14 mouse cellular contexts compared by ENCODE assay signal in the genomic region with DNA sequence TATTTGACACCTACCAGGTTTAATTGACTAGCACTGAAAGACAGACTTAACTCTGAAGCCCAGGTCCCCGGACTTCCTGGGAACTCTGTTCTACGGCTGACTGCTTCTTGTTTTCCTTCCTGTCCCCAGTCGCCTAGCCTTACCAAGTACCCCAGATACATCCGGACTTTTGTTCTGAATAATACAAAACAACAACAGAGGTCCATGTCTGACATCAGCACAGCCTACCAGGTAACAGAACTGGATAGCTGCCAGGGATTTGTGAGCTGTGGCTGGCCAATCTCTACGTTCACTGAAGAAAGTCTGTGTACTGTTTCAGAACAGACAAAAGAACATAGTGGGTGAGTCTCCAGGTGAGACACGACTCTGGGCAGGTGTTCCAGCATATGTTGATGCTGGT. TPM values are rescaled to one million over a fixed set of nuclear protein-coding genes. Genes with fewer than 3 reads are reported as not detected.
DNase-seq lines count a peak whose midpoint lies in the region; ATAC-seq lines count a peak whose summit lies in the region.
"Had no signal": no experiment of that assay in that cellular context is flagged by ENCODE, and none has a peak within 500 bp of the region (broad histone marks: within the 10 kb centered on the region; RNA-seq: fewer than 3 reads in every experiment).

No protein-coding gene starts in this region.

- H3K9ac ChIP-seq in liver, embryonic 15.5 days, result no peak overlapping the region
- no peak overlapping the region for H3K9ac ChIP-seq in liver, embryonic 11.5 days (ENCODE audit: low read depth, low read length)
- H3K9ac ChIP-seq: forebrain, embryonic 13.5 days; heart, embryonic 13.5 days; hindbrain, embryonic 15.5 days had no signal

- no peaks in the 10 kb centered on the region for H3K36me3 ChIP-seq in liver, embryonic 15.5 days (replicated peaks)
- H3K36me3 ChIP-seq in liver, embryonic 11.5 days (ENCODE audit: control insufficient read depth, insufficient read depth, low read length), result no peaks in the 10 kb centered on the region
- H3K36me3 ChIP-seq: heart, embryonic 13.5 days; hindbrain, embryonic 15.5 days had no signal

- DNase-seq in heart, adult 11 months, result peak; percentile 95
- DNase-seq in heart, postnatal 36 days, result no peak
- no peak for DNase-seq in liver, embryonic 11.5 days (ENCODE audit: low spot score)
- DNase-seq in thymus, postnatal 25 days, result peak; percentile 25
- no peak for DNase-seq in thymus, postnatal 14 days
- no peak for DNase-seq in embryo, embryonic 10.5 days (ENCODE audit: low spot score)
- DNase-seq: adrenal gland, adult 8-10 months; spleen, adult 18-20 months had no signal

- no peak for ATAC-seq in liver, embryonic 15.5 days (ENCODE audit: insufficient read depth)
- ATAC-seq in liver, embryonic 11.5 days (replicated peaks; ENCODE audit: low FRiP score), result no peak
- ATAC-seq: forebrain, embryonic 13.5 days had no signal

- H3K9me3 ChIP-seq in liver, embryonic 15.5 days (replicated peaks), result no peaks in the 10 kb centered on the region
- H3K9me3 ChIP-seq in liver, embryonic 11.5 days (ENCODE audit: control insufficient read depth, low read length), result no peaks in the 10 kb centered on the region
- H3K9me3 ChIP-seq: forebrain, embryonic 13.5 days; heart, embryonic 13.5 days; hindbrain, embryonic 15.5 days had no signal

- H3K4me3 ChIP-seq in liver, embryonic 15.5 days (replicated peaks), result no peak overlapping the region
- no peak overlapping the region for H3K4me3 ChIP-seq in liver, embryonic 11.5 days (ENCODE audit: low read depth, low read length)
- H3K4me3 ChIP-seq: forebrain, embryonic 13.5 days; heart, embryonic 13.5 days; hindbrain, embryonic 15.5 days had no signal

- WGBS in liver, embryonic 15.5 days (ENCODE audit: insufficient replicate concordance), result 49% methylated on average over 6 of the region's 6 CpGs
- 65% methylated on average over 6 of the region's 6 CpGs for WGBS in liver, embryonic 11.5 days

- peaks cover 29% of the 10 kb centered on the region for H3K27me3 ChIP-seq in liver, embryonic 15.5 days
- peaks cover 12% of the 10 kb centered on the region; the same call in 1 of the 2 replicates for H3K27me3 ChIP-seq in liver, embryonic 11.5 days (replicated peaks; ENCODE audit: control insufficient read depth, insufficient read depth, low read length)
- H3K27me3 ChIP-seq: forebrain, embryonic 13.5 days; hindbrain, embryonic 15.5 days had no signal

- no peak overlapping the region for H3K4me2 ChIP-seq in liver, embryonic 15.5 days
- H3K4me2 ChIP-seq in liver, embryonic 11.5 days, result no peak overlapping the region
- H3K4me2 ChIP-seq: forebrain, embryonic 13.5 days; heart, embryonic 13.5 days; hindbrain, embryonic 15.5 days had no signal

- intact Hi-C loops in heart, postnatal 36 days (cut with DNase I), result no loop called here

- H3K4me1 ChIP-seq in liver, embryonic 15.5 days (replicated peaks), result peaks cover 97% of the 10 kb centered on the region
- H3K4me1 ChIP-seq in liver, embryonic 11.5 days (replicated peaks; ENCODE audit: control insufficient read depth, insufficient read depth, low read length), result peaks cover 51% of the 10 kb centered on the region

- peak overlapping the region; percentile 99; the same call in 1 of the 2 replicates for H3K27ac ChIP-seq in liver, embryonic 15.5 days (replicated peaks)
- H3K27ac ChIP-seq in liver, embryonic 11.5 days (ENCODE audit: low read depth, low read length), result no peak overlapping the region
- H3K27ac ChIP-seq: forebrain, embryonic 13.5 days; hindbrain, embryonic 15.5 days had no signal

RNA-seq across cellular contexts. Expression of gene Btg2, which starts 20.1 kb away (rescaled TPM):
- 10 to 100 TPM; 26.6 to 61.0 TPM for total RNA-seq in heart, postnatal 36 days (2021)
- 103 and 108 TPM in 2 replicates for polyA plus RNA-seq in liver, embryonic 15.5 days (2015; fragmentation: Nextera tagmentation; extraction: Ambion mirVana)
- 38.6 and 39.9 TPM in 2 replicates for polyA plus RNA-seq in liver, embryonic 11.5 days (2014; fragmentation: Nextera tagmentation; extraction: Ambion mirVana)

RNA-seq across cellular contexts. Expression of gene Fmod, which starts 21.8 kb away (rescaled TPM):
- total RNA-seq in heart, postnatal 36 days (2021), result 10 to 100 TPM in 1 of 2 experiments, 1 to 10 TPM in 1; 8.6 to 13.2 TPM
- polyA plus RNA-seq in liver, embryonic 15.5 days (2015; fragmentation: Nextera tagmentation; extraction: Ambion mirVana), result 2.6 and 3.3 TPM in 2 replicates
- polyA plus RNA-seq in liver, embryonic 11.5 days (2014; fragmentation: Nextera tagmentation; extraction: Ambion mirVana), result 2.7 and 3.9 TPM in 2 replicates
- total RNA-seq: megakaryocyte progenitor cell, adult 5-6 weeks had no signal

RNA-seq across cellular contexts. Expression of gene Chit1, which starts 52.2 kb away (rescaled TPM):
- not detected for total RNA-seq in heart, postnatal 36 days (2021)
- 0.07 and 0.20 TPM in 2 replicates for polyA plus RNA-seq in liver, embryonic 15.5 days (2015; fragmentation: Nextera tagmentation; extraction: Ambion mirVana)
- not detected in 2 replicates for polyA plus RNA-seq in liver, embryonic 11.5 days (2014; fragmentation: Nextera tagmentation; extraction: Ambion mirVana)
- total RNA-seq: gastrocnemius, adult 8-10 months had no signal

Comparison
In these comparisons a context has a peak if more than half of its experiments do, and no peak if none do; other contexts are left out.
1. DNase-seq: peak in heart, adult 11 months (single experiment) and thymus, postnatal 25 days (single experiment); none in heart, postnatal 36 days (0 of 2), liver, embryonic 11.5 days (single experiment), thymus, postnatal 14 days (single experiment) and embryo, embryonic 10.5 days (single experiment).